14 mouse cellular contexts compared by ENCODE assay signal in the genomic region with DNA sequence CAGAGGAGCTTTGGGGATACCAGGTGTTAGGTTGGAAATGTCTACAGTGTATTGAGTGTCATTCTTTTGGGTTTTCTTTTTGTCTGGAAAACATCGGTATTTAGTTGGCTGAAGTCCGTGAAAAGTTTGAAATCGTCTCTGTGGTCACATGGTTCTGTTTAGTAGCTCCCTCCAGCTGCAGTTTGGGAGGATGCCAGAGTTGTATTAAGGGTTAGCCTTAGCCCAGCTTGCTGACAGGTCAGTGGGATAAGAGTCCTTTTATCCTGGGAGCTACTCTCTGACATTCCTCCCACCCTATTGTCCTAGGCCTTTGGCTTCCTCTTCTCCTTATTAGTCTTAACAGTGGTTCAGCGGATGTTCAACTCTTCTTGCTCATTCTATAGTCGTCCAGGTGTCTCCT. TPM values are rescaled to one million over a fixed set of nuclear protein-coding genes. Genes with fewer than 3 reads are reported as not detected.
"Had no signal": no experiment of that assay in that cellular context is flagged by ENCODE, and none has a peak within 500 bp of the region (broad histone marks: within the 10 kb centered on the region; RNA-seq: fewer than 3 reads in every experiment).

No protein-coding gene starts in this region.

- H3K9me3 ChIP-seq: limb, embryonic 12.5 days; megakaryocyte, embryonic 14.5 days; midbrain, embryonic 15.5 days; neural tube, embryonic 12.5 days had no signal

- H3K27ac ChIP-seq: limb, embryonic 12.5 days; liver, embryonic 14.5 days; macrophage; midbrain, embryonic 15.5 days; neural tube, embryonic 12.5 days; stomach, postnatal 0 days had no signal

- H3K4me2 ChIP-seq: limb, embryonic 12.5 days; midbrain, embryonic 11.5 days; midbrain, embryonic 15.5 days; neural tube, embryonic 12.5 days had no signal

- H3K4me3 ChIP-seq: limb, embryonic 12.5 days; megakaryocyte, embryonic 14.5 days; midbrain, embryonic 15.5 days; neural tube, embryonic 12.5 days had no signal

- H3K27me3 ChIP-seq: limb, embryonic 12.5 days; midbrain, embryonic 15.5 days; neural tube, embryonic 12.5 days had no signal

- H3K9ac ChIP-seq: limb, embryonic 12.5 days; liver, embryonic 14.5 days; midbrain, embryonic 15.5 days; neural tube, embryonic 12.5 days had no signal

- DNase-seq: kidney, adult 11 months; kidney, adult 9 months; kidney, postnatal 14 days; thymus, postnatal 4 days had no signal

- H3K4me1 ChIP-seq: midbrain, embryonic 15.5 days; neural tube, embryonic 12.5 days had no signal

- ATAC-seq: inflammation-experienced regulatory T-cells, adult 6 months; midbrain, embryonic 15.5 days had no signal

RNA-seq across cellular contexts. Expression of a gene that starts 38.2 kb away (rescaled TPM):
- total RNA-seq: monocyte, adult 5-6 weeks had no signal
- polyA plus RNA-seq: inflammation-experienced regulatory T-cells, adult 6 months; macrophage had no signal
